Mouse (Mus musculus): ENCODE measurements at regions not wholly inside any gene's neighbourhood (a gene's known extent, or its start where the extent isn't known, plus 50 kb on each side); places are given as distances from the start of the nearest gene placed in this dataset.

DNA sequence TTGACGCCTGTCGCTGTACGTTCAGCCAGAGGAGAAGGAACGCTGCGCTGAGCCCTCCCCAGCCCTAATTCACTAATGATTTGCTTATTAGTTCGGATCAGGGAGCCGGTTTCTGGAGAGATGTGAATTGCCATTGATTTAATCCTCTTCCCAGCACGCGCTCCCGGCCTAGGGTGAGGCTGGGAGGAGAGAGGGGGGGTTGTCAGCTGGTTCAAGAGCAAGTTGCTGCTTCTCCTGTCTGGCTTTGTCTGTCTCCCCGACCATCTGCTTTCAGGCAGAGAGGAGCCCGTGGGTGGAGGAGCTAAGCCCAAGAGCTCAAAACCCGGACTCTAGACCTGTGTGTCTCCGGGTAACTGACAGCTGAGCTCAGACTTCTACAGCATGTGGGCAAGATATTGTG, 304.4 kb downstream of the H2al1j start:
- no peak overlapping the region; the same call in 1 of the 2 replicates for H3K27ac ChIP-seq
- DNase-seq (ENCODE audit: extremely low spot score in 1 of 2, low spot score in 2 of 2): peak in 1 of 2 experiments; percentile 17

DNA sequence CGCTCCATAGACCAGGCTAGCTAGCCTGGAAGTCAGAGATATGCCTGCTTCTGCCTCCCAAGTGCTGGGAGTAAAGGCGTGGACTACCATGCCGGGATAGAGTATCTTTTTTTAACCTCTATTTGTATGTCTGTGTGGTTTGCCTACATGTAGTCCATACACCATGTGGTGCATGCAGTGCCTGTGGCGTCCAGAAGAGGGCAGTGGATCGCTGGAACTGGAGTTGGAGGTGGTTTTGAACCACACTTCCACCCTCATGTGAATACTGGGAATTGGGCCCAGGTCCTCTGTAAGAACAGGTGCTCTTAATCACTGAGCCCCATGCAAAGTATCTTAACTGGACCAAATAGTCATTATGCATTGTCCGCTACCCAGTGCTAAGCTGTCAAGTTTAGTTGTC, 306.2 kb downstream of the H2al1j start:
- intact Hi-C loops (cut with DNase I): loop anchor here (10.0 kb wide), 2 partner anchors 171 to 441 kb away; no protein-coding TSS in a partner anchor
- no peak for DNase-seq (ENCODE audit: extremely low spot score in 1 of 2, low spot score in 2 of 2)
- TF ChIP-seq CTCF (IDR thresholded peaks at IDR 0.05): peak; percentile 41
- H3K4me3 ChIP-seq: no peak overlapping the region
- H3K27ac ChIP-seq: no peak overlapping the region

More for the DNA sequence above, 304.4 kb downstream of the H2al1j start:
- intact Hi-C loops (cut with DNase I): loop anchor here (10.0 kb wide), 2 partner anchors 173 to 443 kb away; no protein-coding TSS in a partner anchor
- TF ChIP-seq CTCF (IDR thresholded peaks at IDR 0.05): no peak
- H3K4me3 ChIP-seq: no peak overlapping the region

DNA sequence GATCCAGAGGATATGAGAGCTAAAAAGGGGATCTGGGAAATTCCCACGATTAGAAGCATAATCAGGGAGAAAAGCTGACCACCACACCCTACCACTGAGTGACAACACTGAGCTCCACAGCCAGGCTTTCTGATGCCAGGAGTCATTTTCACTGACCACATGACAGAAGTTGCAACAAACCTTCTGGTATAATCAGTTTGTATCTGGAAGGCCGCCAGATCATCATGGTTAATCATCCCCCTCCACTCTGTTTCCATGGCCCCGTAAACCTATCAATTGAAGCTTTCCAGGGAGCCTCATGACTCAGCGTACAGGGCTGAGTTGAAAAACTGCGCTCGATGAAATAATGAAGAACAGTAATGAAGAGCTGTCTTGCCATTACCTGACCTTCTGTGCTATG, 316.9 kb downstream of the H2al1j start:
- Histone ChIP-seq H3K4me3 (no peak overlapping the region), H3K27ac (no peak overlapping the region)
- no peak for DNase-seq (ENCODE audit: extremely low spot score in 1 of 2, low spot score in 2 of 2)
- intact Hi-C loops (cut with DNase I): no loop called here
- no peak for TF ChIP-seq CTCF (IDR thresholded peaks at IDR 0.05)

- Histone ChIP-seq H3K27ac (no peak overlapping the region), H3K4me3 (no peak overlapping the region)
- no peak for TF ChIP-seq CTCF (IDR thresholded peaks at IDR 0.05)
- intact Hi-C loops (cut with DNase I): no loop called here
- no peak for DNase-seq (ENCODE audit: extremely low spot score in 1 of 2, low spot score in 2 of 2)
Measured at GRCm38 (mm10) chrX:11646681-11647526, 319.3 kb downstream of the H2al1j start.

DNA sequence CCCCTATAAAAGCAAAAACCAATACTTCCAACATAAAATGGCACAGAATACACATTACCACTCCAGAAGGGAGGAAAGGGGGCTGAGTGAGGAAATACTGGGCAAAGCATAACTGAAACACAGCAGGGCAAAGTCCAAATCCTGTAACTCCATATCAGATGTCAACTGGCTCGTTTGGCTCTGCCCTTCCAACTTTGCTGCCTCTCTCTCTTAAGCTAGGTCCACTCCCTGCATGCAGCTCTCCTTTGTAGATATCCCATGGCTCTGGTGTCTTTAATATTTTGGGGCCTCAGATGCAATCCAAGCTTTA, 319.9 kb downstream of the H2al1j start:
- no peak for DNase-seq (ENCODE audit: extremely low spot score in 1 of 2, low spot score in 2 of 2)
- no peak for TF ChIP-seq CTCF (IDR thresholded peaks at IDR 0.05)
- H3K4me3 ChIP-seq: no peak overlapping the region
- intact Hi-C loops (cut with DNase I): no loop called here
- H3K27ac ChIP-seq: no peak overlapping the region

GRCm38 (mm10) chrX:11653336-11653735, 325.7 kb downstream of the H2al1j start:
- Histone ChIP-seq H3K27ac (no peak overlapping the region), H3K4me3 (no peak overlapping the region)
- no peak for DNase-seq (ENCODE audit: extremely low spot score in 1 of 2, low spot score in 2 of 2)
- intact Hi-C loops (cut with DNase I): no loop called here
- no peak for TF ChIP-seq CTCF (IDR thresholded peaks at IDR 0.05)

GRCm38 (mm10) chrX:11654976-11655375, 327.4 kb downstream of the H2al1j start:
- intact Hi-C loops (cut with DNase I): no loop called here
- Histone ChIP-seq H3K4me3 (no peak overlapping the region), H3K27ac (no peak overlapping the region)
- TF ChIP-seq CTCF (IDR thresholded peaks at IDR 0.05): no peak
- DNase-seq (ENCODE audit: extremely low spot score in 1 of 2, low spot score in 2 of 2): peak in 1 of 2 experiments; percentile 13

DNA sequence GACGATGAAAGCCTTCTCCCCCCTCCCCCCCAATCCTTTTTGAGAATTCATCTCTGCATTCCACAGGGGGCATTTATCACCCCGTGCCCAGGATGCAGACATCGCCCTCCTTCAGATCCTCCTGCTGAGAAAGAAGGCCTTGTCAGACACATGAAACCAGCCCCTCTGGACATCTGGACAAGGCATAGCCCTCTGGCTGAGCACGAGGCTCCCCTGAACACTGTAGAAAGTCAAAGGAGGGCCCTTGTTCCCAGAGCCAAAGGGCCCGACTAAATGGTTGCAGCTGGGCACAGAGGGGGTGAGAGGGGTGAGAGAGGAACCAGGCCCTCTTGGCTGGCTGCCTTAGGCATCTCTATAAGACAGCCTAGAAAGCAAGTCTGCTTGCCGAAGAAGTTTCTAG, 327.8 kb downstream of the H2al1j start:
- H3K4me3 ChIP-seq: no peak overlapping the region
- H3K27ac ChIP-seq: no peak overlapping the region
- intact Hi-C loops (cut with DNase I): no loop called here
- no peak for DNase-seq (ENCODE audit: extremely low spot score in 1 of 2, low spot score in 2 of 2)
- TF ChIP-seq CTCF (IDR thresholded peaks at IDR 0.05): no peak

DNA sequence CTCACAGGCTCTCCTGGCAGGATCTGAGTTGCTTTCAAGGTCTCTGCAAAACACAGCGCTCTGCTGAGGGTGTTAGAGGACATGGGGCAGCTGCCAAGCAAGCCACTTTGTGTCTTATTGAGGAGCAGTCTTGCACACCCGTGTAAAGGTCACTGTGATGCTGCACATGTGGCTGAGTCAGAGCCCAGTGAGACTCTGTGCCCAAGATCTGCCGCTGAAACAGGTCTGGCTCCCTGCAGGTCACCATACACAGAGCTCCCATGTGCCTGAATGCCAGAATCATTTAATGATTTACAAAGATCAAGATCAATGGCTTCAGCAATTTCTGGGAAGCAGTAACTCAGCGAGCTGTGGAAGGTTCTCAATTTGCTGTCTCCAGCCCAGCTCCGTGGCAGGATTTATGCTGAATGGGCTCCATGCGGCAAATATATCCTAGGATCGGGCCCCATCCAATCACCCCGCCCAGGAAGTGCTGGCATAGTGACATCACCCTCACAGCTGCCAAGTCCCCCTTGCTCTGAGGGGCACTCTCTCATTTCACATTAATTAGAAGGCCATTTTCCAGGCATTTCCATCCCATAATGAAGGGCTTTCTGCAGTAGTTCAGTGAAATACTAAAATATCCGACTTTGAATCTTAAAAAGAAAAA, 330.1 kb downstream of the H2al1j start:
- Histone ChIP-seq H3K27ac (no peak overlapping the region), H3K4me3 (no peak overlapping the region)
- intact Hi-C loops (cut with DNase I): no loop called here
- TF ChIP-seq CTCF (IDR thresholded peaks at IDR 0.05): no peak
- DNase-seq (ENCODE audit: extremely low spot score in 1 of 2, low spot score in 2 of 2): no peak

- intact Hi-C loops (cut with DNase I): loop anchor here (10.0 kb wide), 2 partner anchors 341 to 411 kb away; no protein-coding TSS in a partner anchor
- Histone ChIP-seq H3K27ac (no peak overlapping the region), H3K4me3 (no peak overlapping the region)
- DNase-seq (ENCODE audit: extremely low spot score in 1 of 2, low spot score in 2 of 2): no peak
- TF ChIP-seq CTCF (IDR thresholded peaks at IDR 0.05): no peak
Measured at GRCm38 (mm10) chrX:11663187-11663829, 335.7 kb downstream of the H2al1j start.

- Histone ChIP-seq H3K27ac (peak overlapping the region; percentile 76), H3K4me3 (peak overlapping the region; percentile 51)
- intact Hi-C loops (cut with DNase I): loop anchor here (5.0 to 10.0 kb wide), 3 partner anchors 133 to 410 kb away; no protein-coding TSS in a partner anchor
- no peak for TF ChIP-seq CTCF (IDR thresholded peaks at IDR 0.05)
- DNase-seq (ENCODE audit: extremely low spot score in 1 of 2, low spot score in 2 of 2): peak; percentile 33 to 49
Measured at GRCm38 (mm10) chrX:11664330-11665061, 336.9 kb downstream of the H2al1j start.
